Mouse (Mus musculus) lung, adult 18-20 months (tissue): ENCODE measurements around the gene Zbtb32.

Experiments
- DNase-seq, 2 experiments: peaks; one replicate each; pipeline ENCODE4 v3.0.0; 2022; ENCODE audit warnings: mixed read lengths in 2 of 2

Zbtb32 gene

GRCm38 (mm10) chr7:30599933-30600353, 1.2 kb upstream of the Zbtb32 start:
- peak; percentile 98 for DNase-seq

GRCm38 (mm10) chr7:30596811-30597210, 1.9 kb downstream of the Zbtb32 start:
- DNase-seq, result peak; percentile 54 to 61

- no peak for DNase-seq
Observed at GRCm38 (mm10) chr7:30596093-30596492, 2.6 kb downstream of the Zbtb32 start.

GRCm38 (mm10) chr7:30594510-30595024, 4.1 kb downstream of the Zbtb32 start:
- DNase-seq, result no peak

- no peak for DNase-seq
Observed at GRCm38 (mm10) chr7:30593579-30594509, 4.9 kb downstream of the Zbtb32 start.

- no peak for DNase-seq
Observed at GRCm38 (mm10) chr7:30592772-30593423, 5.8 kb downstream of the Zbtb32 start.

- DNase-seq, result no peak
Observed at GRCm38 (mm10) chr7:30591605-30591951, 7.1 kb downstream of the Zbtb32 start.

GRCm38 (mm10) chr7:30590927-30591604, 7.6 kb downstream of the Zbtb32 start:
- DNase-seq, result no peak

GRCm38 (mm10) chr7:30589435-30590301, 9.0 kb downstream of the Zbtb32 start:
- peak; percentile 86 to 87 for DNase-seq

- peak; percentile 99 for DNase-seq
Observed at GRCm38 (mm10) chr7:30588676-30589434, 9.9 kb downstream of the Zbtb32 start, which contains the start of gene Kmt2b. Gene Kmt2b (minus strand): TSS chr7:30588726.

- peak; percentile 37 to 53 for DNase-seq
Observed at GRCm38 (mm10) chr7:30587842-30588667, 10.7 kb downstream of the Zbtb32 start.

GRCm38 (mm10) chr7:30586455-30587020, 12.2 kb downstream of the Zbtb32 start:
- no peak for DNase-seq

- DNase-seq, result no peak
Observed at GRCm38 (mm10) chr7:30585170-30585569, 13.5 kb downstream of the Zbtb32 start.

- no peak for DNase-seq
Observed at GRCm38 (mm10) chr7:30584339-30584738, 14.4 kb downstream of the Zbtb32 start.

GRCm38 (mm10) chr7:30581547-30581946, 17.2 kb downstream of the Zbtb32 start:
- no peak for DNase-seq

GRCm38 (mm10) chr7:30579950-30580349, 18.8 kb downstream of the Zbtb32 start:
- no peak for DNase-seq

GRCm38 (mm10) chr7:30572969-30573368, 25.7 kb downstream of the Zbtb32 start:
- peak; percentile 44 to 58 for DNase-seq

- no peak for DNase-seq
Observed at GRCm38 (mm10) chr7:30572389-30572788, 26.3 kb downstream of the Zbtb32 start.

GRCm38 (mm10) chr7:30567555-30567954, 31.2 kb downstream of the Zbtb32 start:
- DNase-seq, result no peak

- no peak for DNase-seq
Observed at GRCm38 (mm10) chr7:30566033-30566432, 32.7 kb downstream of the Zbtb32 start.
